Mouse (Mus musculus) hindbrain, embryonic 11.5 days (tissue): ENCODE measurements around the gene Insig1. TPM values are rescaled to one million over a fixed set of nuclear protein-coding genes. Genes with fewer than 3 reads are reported as not detected.

Experiments
- ATAC-seq: fragments of 200-750 bp; cut with Nextera tagmentation; 2 replicates; pipeline ENCODE4 v1.8.0; 2017; ENCODE audit warnings: mild to moderate bottlenecking, moderate TSS enrichment, moderate library complexity; ENCODE audit not compliant: low FRiP score
- DNase-seq: peaks from one replicate; pipeline ENCODE4 v3.0.0-alpha.2; 2015; ENCODE audit warnings: low spot score
- H3K27ac ChIP-seq: fragments of 300-500 bp; sonication (generic); 2 replicates; pipeline ENCODE4 v1.5.1; 2014; ENCODE audit warnings: mild to moderate bottlenecking, low read depth, low read length
- H3K27me3 ChIP-seq: fragments of 300-500 bp; sonication (generic); 2 replicates; pipeline ENCODE4 v1.6.1; 2014; ENCODE audit warnings: mild to moderate bottlenecking, low read length, moderate library complexity, mixed read lengths; ENCODE audit not compliant: control insufficient read depth, insufficient read depth
- H3K36me3 ChIP-seq: fragments of 300-500 bp; sonication (generic); 2 replicates; pipeline ENCODE4 v1.6.1; 2014; ENCODE audit warnings: mild to moderate bottlenecking, low read length, moderate library complexity, mixed read lengths; ENCODE audit not compliant: control insufficient read depth, insufficient read depth
- H3K4me1 ChIP-seq: fragments of 300-500 bp; sonication (generic); replicated peaks from 2 replicates; pipeline ENCODE4 v1.6.1; 2014; ENCODE audit warnings: low read length, mixed read lengths; ENCODE audit not compliant: control insufficient read depth, insufficient read depth
- H3K4me2 ChIP-seq: fragments of 300-500 bp; sonication (generic); replicated peaks from 2 replicates; pipeline ENCODE4 v1.6.1; 2014; ENCODE audit warnings: mild to moderate bottlenecking, low read depth, low read length
- H3K4me3 ChIP-seq: fragments of 300-500 bp; sonication (generic); 2 replicates; pipeline ENCODE4 v1.5.1; 2014; ENCODE audit warnings: low read depth, low read length
- H3K9ac ChIP-seq: fragments of 300-500 bp; sonication (generic); 2 replicates; pipeline ENCODE4 v1.6.1; 2014; ENCODE audit warnings: low read depth, low read length
- H3K9me3 ChIP-seq: fragments of 300-500 bp; sonication (generic); 2 replicates; pipeline ENCODE4 v1.6.1; 2016; ENCODE audit warnings: low read length; ENCODE audit not compliant: control insufficient read depth
- WGBS: fragments of 180-500 bp; shearing (Covaris S2); extraction: QIAGEN DNeasy Blood & Tissue Kit; methylation state at CpG from one replicate; pipeline ENCODE4 v1.1.7; 2014; 5-methylcytosine and 5-hydroxymethylcytosine counted together
- polyA plus RNA-seq: library from polyadenylated mRNA; unstranded; fragments of >200 nt; fragmentation: Nextera tagmentation; extraction: Ambion mirVana; gene quantifications from 2 replicates; pipeline ENCODE4 v1.2.1, GENCODE M21; 2014

Insig1 gene
- polyA plus RNA-seq, 1 experiment from 2014 or later, result 118 TPM

DNA sequence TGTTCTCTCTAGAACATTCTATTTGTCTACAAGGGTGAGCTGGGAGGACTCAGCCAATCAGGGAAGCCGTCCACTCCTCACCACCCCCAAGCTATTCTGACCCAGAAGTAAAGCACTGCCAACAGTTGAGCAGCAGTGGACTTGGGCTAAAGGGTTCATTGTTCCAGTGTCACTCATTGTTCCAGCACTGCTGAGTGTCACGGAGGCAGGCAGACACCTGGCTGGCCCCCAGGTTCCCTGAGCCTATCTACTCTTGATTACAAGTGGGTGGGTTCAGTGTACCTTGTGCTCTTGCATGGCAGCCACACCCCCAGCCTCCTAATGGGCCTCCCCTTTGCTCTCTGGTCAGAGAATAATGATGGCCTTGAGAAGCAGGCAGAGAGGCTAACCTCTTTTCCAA lies 15.7 kb upstream of the Insig1 start:
- no peak overlapping the region for H3K4me2 ChIP-seq
- H3K27me3 ChIP-seq, result no peaks in the 10 kb centered on the region
- H3K36me3 ChIP-seq, result no peaks in the 10 kb centered on the region
- no peak overlapping the region for H3K27ac ChIP-seq
- no peak for ATAC-seq
- H3K9me3 ChIP-seq, result no peaks in the 10 kb centered on the region
- H3K4me1 ChIP-seq, result no peaks in the 10 kb centered on the region
- H3K4me3 ChIP-seq, result no peak overlapping the region
- DNase-seq, result no peak
- 44% methylated on average over 2 of the region's 2 CpGs for WGBS
- H3K9ac ChIP-seq, result no peak overlapping the region

DNA sequence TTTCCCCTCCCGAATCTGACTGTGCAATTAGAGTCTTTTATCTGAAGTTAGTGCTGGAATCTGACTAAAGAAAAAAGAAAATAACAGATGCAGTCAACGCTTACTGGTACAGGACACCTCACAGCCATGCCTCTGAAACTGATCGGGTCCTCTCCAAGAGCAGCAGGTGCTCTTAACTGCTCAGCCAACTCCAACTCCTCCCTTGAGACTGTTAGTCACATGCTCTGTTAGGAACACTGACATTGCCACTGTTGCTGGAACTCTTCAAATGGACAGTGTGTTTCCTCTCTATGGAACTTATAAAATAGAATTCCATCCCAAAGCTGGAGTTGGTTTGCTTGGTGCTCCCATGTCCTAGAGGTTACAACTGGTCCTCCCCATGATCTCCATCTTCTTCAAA lies 14.3 kb upstream of the Insig1 start:
- no peak overlapping the region for H3K4me3 ChIP-seq
- no peaks in the 10 kb centered on the region for H3K36me3 ChIP-seq
- no peak for ATAC-seq
- no peak overlapping the region for H3K9ac ChIP-seq
- no peak overlapping the region for H3K27ac ChIP-seq
- H3K9me3 ChIP-seq, result no peaks in the 10 kb centered on the region
- no peaks in the 10 kb centered on the region for H3K27me3 ChIP-seq
- no peak overlapping the region for H3K4me2 ChIP-seq
- WGBS, result 79% methylated on average over 3 of the region's 3 CpGs
- DNase-seq, result no peak
- H3K4me1 ChIP-seq, result no peaks in the 10 kb centered on the region

- Histone ChIP-seq H3K9me3 (no peaks in the 10 kb centered on the region), H3K27me3 (no peaks in the 10 kb centered on the region), H3K27ac (no peak overlapping the region), H3K36me3 (no peaks in the 10 kb centered on the region), H3K4me3 (no peak overlapping the region), H3K9ac (no peak overlapping the region), H3K4me2 (no peak overlapping the region), H3K4me1 (no peaks in the 10 kb centered on the region)
- no peak for ATAC-seq
- no peak for DNase-seq
Observed at GRCm38 (mm10) chr5:28060506-28060905, 10.7 kb upstream of the Insig1 start.

GRCm38 (mm10) chr5:28061011-28061410 lies 10.2 kb upstream of the Insig1 start:
- ATAC-seq (no peak), DNase-seq (no peak)
- H3K36me3 ChIP-seq, result no peaks in the 10 kb centered on the region
- H3K9me3 ChIP-seq, result no peaks in the 10 kb centered on the region
- no peak overlapping the region for H3K27ac ChIP-seq
- 83% methylated on average over 6 of the region's 6 CpGs for WGBS
- H3K4me3 ChIP-seq, result no peak overlapping the region
- H3K9ac ChIP-seq, result no peak overlapping the region
- H3K27me3 ChIP-seq, result no peaks in the 10 kb centered on the region
- no peak overlapping the region for H3K4me2 ChIP-seq
- H3K4me1 ChIP-seq, result no peaks in the 10 kb centered on the region

DNA sequence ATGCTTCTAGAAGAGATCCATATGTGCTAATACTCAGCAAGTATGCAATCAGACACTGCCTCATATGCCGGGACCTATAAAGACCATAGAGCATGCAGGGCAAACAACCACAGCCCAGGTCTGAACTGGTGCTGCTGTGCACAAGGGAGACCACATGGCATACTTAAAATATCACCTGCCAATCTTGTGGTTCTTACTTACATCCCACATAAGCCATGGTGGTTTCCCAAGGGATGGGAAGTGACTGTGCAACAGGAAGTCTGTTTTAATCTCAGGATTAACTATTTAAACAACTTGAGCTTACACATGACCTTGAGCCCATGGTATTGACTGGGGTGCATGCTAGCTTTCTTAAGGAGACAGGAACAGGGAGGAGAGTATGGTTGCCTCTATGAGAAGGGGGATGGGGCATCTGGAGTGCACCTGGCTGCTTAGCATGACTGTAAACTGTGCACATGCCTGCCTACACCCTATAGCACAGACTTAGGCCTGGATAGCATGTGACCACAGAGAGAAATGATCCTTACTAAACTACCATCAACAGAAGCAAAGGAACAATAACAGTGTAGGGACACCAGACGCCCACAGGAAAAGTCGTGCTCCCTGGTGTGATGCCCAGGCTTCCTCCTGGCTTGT lies 7.1 kb upstream of the Insig1 start:
- Histone ChIP-seq H3K27ac (no peak overlapping the region), H3K9me3 (no peaks in the 10 kb centered on the region), H3K4me3 (no peak overlapping the region), H3K4me1 (no peaks in the 10 kb centered on the region), H3K36me3 (no peaks in the 10 kb centered on the region), H3K9ac (no peak overlapping the region), H3K4me2 (no peak overlapping the region), H3K27me3 (no peaks in the 10 kb centered on the region)
- ATAC-seq, result no peak
- WGBS, result 68% methylated on average over 3 of the region's 3 CpGs
- no peak for DNase-seq

GRCm38 (mm10) chr5:28065275-28065674 lies 5.9 kb upstream of the Insig1 start:
- H3K9me3 ChIP-seq, result no peaks in the 10 kb centered on the region
- H3K27me3 ChIP-seq, result no peaks in the 10 kb centered on the region
- H3K9ac ChIP-seq, result no peak overlapping the region
- peaks cover 3% of the 10 kb centered on the region; the same call in 1 of the 2 replicates for H3K4me1 ChIP-seq
- H3K27ac ChIP-seq, result no peak overlapping the region
- no peak overlapping the region for H3K4me3 ChIP-seq
- no peak overlapping the region for H3K4me2 ChIP-seq
- WGBS, result 83% methylated on average over 4 of the region's 4 CpGs
- H3K36me3 ChIP-seq, result no peaks in the 10 kb centered on the region
- ATAC-seq (no peak), DNase-seq (no peak)

DNA sequence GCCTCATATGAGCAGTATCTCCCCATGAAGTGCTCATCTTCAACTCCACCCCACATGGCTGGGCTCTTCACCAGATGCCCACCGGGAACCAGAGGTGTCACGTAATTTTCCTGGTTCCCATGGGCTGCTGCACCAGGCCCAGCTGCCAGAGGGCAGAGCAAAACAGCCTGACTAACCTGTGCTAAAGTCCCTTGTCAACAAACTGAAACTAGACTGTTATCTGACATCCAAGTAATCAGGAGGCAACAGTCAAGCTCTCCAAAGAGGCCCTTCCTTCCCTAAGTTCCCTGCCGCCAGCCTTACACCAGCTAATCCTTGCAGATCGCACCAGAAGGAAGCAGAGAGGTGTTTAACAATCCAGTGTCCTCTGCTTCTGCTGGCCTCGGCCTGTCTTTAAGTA lies 4.9 kb upstream of the Insig1 start:
- no peaks in the 10 kb centered on the region for H3K27me3 ChIP-seq
- H3K4me3 ChIP-seq, result no peak overlapping the region
- no peak overlapping the region for H3K4me2 ChIP-seq
- WGBS, result 85% methylated on average over 5 of the region's 5 CpGs
- no peak overlapping the region for H3K9ac ChIP-seq
- H3K27ac ChIP-seq, result no peak overlapping the region
- ATAC-seq, result no peak
- H3K9me3 ChIP-seq, result no peaks in the 10 kb centered on the region
- H3K36me3 ChIP-seq, result no peaks in the 10 kb centered on the region
- DNase-seq, result no peak
- peaks cover 4% of the 10 kb centered on the region; the same call in 1 of the 2 replicates for H3K4me1 ChIP-seq

- Histone ChIP-seq H3K9me3 (no peaks in the 10 kb centered on the region), H3K9ac (peak overlapping the region; percentile 80), H3K4me3 (peak overlapping the region; percentile 92), H3K36me3 (peaks cover 13% of the 10 kb centered on the region; the same call in 1 of the 2 replicates), H3K4me1 (peaks cover 11% of the 10 kb centered on the region), H3K27me3 (no peaks in the 10 kb centered on the region), H3K27ac (peak overlapping the region; percentile 97), H3K4me2 (peak overlapping the region; percentile 67)
- DNase-seq (no peak), ATAC-seq (peak; percentile 1; the same call in 1 of the 2 replicates)
- WGBS, result 26% methylated on average over 9 of the region's 9 CpGs
Observed at GRCm38 (mm10) chr5:28070149-28070827, 875 bp upstream of the Insig1 start.
